Comparison of ENCODE assay signal across 8 mouse cellular contexts in the genomic region with DNA sequence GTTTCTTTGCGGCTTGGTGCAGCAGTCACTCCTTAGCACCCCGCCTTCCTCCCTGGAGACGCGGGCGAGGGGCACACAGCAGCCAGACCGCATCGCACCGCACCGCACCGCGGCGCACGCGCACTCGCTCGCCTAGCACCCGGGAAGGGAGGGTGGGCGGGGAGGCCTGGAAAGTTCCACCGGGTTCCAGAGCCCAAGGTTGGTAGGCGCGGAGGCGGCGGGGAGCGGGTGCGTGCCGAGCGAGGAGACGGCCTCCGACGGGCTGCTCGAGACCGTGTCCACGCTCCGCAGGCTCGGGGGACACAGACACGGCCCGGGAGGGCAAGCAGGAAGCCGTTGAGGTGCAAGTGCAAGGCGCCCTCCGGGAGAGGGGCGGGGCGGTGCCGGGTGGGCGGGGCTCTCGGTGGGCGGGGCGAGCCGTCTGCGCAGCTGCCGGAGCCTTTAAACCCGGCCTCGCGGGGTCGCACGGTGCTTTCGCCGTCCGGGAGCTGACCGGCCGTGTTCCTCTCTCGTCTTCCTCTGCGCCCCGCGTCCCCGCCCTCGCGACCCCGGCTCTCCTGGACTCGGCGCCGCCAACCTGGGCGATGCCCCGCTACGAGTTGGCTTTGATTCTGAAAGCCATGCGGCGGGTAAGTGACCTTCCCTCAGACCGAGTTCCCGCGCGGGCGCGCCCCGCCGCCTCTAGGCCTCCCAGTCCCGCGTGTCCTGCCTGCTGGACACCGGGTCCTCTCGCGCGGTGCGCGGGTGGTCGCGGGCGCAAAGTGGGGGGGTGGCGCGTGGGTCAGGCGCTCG. TPM values are rescaled to one million over a fixed set of nuclear protein-coding genes. Genes with fewer than 3 reads are reported as not detected.
DNase-seq lines count a peak whose midpoint lies in the region; ATAC-seq and TF ChIP-seq lines count a peak whose summit lies in the region.

A gene (plus strand): TSS at position 419 of the 792 bp plus-strand sequence.
A gene (plus strand): TSS at position 465 of the 792 bp plus-strand sequence.
A gene (plus strand): TSS at position 471 of the 792 bp plus-strand sequence.

- peak within 1 kb of the TSS; percentile 98 for H3K4me3 ChIP-seq in cerebellum, adult 2 months (replicated peaks; ENCODE audit: insufficient read depth, low read depth, low read length)
- peak within 1 kb of the TSS; percentile 90 for H3K4me3 ChIP-seq in forebrain, postnatal 0 days (ENCODE audit: low read depth, low read length)
- peak within 1 kb of the TSS; percentile 82 for H3K4me3 ChIP-seq in lung, embryonic 14.5 days (ENCODE audit: low read depth, low read length)

- no peaks in the 10 kb centered on the region for H3K27me3 ChIP-seq in cerebellum, adult 2 months (ENCODE audit: control insufficient read depth, insufficient read depth, low read length)
- no peaks in the 10 kb centered on the region for H3K27me3 ChIP-seq in forebrain, postnatal 0 days (ENCODE audit: insufficient read depth, low read length)
- H3K27me3 ChIP-seq in lung, embryonic 14.5 days (ENCODE audit: insufficient read depth, low read length) = no peaks in the 10 kb centered on the region

- no peaks in the 10 kb centered on the region for H3K9me3 ChIP-seq in forebrain, postnatal 0 days (ENCODE audit: low read length)
- H3K9me3 ChIP-seq in lung, embryonic 14.5 days (ENCODE audit: low read depth, low read length) = peaks cover 8% of the 10 kb centered on the region; the same call in 1 of the 2 replicates

- peak within 1 kb of the TSS; percentile 81 for H3K9ac ChIP-seq in forebrain, postnatal 0 days
- H3K9ac ChIP-seq in lung, embryonic 14.5 days = peak within 1 kb of the TSS; percentile 79

- DNase-seq in MEL-GATA-1-ER (ENCODE audit: extremely low read depth, low read depth) = peak; percentile 43
- peak; percentile 87 to 94 for DNase-seq in cerebellum, adult 2 months
- DNase-seq in forebrain, postnatal 0 days = peak; percentile 94
- DNase-seq in heart, postnatal 36 days = peak; percentile 88 to 95
- peak; percentile 70 to 85 for DNase-seq in layer of hippocampus, adult 8-10 months (ENCODE audit: low spot score in 2 of 2)
- peak; percentile 91 for DNase-seq in lung, embryonic 14.5 days
- peak; percentile 90 for DNase-seq in testis, postnatal 14 days (ENCODE audit: low spot score)

- intact Hi-C loops in heart, postnatal 36 days (cut with DNase I) = loop anchor here (1.0 to 10.0 kb wide), 5 partner anchors 39 to 407 kb away; a partner anchor contains a TSS

- TF ChIP-seq CTCF in cerebellum, adult 2 months (IDR thresholded peaks at IDR 0.05; ENCODE audit: borderline replicate concordance, insufficient read depth, low read depth, low read length) = no peak
- peak; percentile 31; the same call in 1 of the 2 replicates for TF ChIP-seq CTCF in forebrain, postnatal 0 days (IDR thresholded peaks at IDR 0.05; ENCODE audit: low read depth)
- TF ChIP-seq CTCF in lung, embryonic 14.5 days (IDR thresholded peaks at IDR 0.05; ENCODE audit: low read depth) = no peak

- peaks cover 6% of the 10 kb centered on the region for H3K4me1 ChIP-seq in cerebellum, adult 2 months (ENCODE audit: control insufficient read depth, insufficient read depth, low read length)
- H3K4me1 ChIP-seq in forebrain, postnatal 0 days (ENCODE audit: insufficient read depth) = peaks cover 19% of the 10 kb centered on the region
- H3K4me1 ChIP-seq in lung, embryonic 14.5 days (ENCODE audit: insufficient read depth) = peaks cover 5% of the 10 kb centered on the region; the same call in 1 of the 2 replicates

- TF ChIP-seq POLR2A in cerebellum, adult 2 months (IDR thresholded peaks at IDR 0.05; ENCODE audit: borderline replicate concordance, insufficient read depth, low read length) = peak; percentile 98

- WGBS in cerebellum, adult 2 months = under 1% methylated on average over 95 of the region's 99 CpGs
- WGBS in forebrain, postnatal 0 days = under 1% methylated on average over 88 of the region's 99 CpGs
- under 1% methylated on average over 71 of the region's 99 CpGs for WGBS in lung, embryonic 14.5 days

- ATAC-seq in forebrain, postnatal 0 days = peak; percentile 97
- ATAC-seq in lung, embryonic 14.5 days (ENCODE audit: insufficient read depth) = peak; percentile 93
- ATAC-seq in neutrophil, adult 5-6 weeks (ENCODE audit: extremely low read depth, insufficient number of reproducible peaks, low FRiP score, poor library complexity, severe bottlenecking) = peak; percentile 74

- H3K27ac ChIP-seq in cerebellum, adult 2 months (ENCODE audit: insufficient read depth, low read length) = peak within 1 kb of the TSS; percentile 93
- peak within 1 kb of the TSS; percentile 84 for H3K27ac ChIP-seq in forebrain, postnatal 0 days (ENCODE audit: low read depth, low read length)
- H3K27ac ChIP-seq in lung, embryonic 14.5 days (ENCODE audit: low read depth) = peak within 1 kb of the TSS; percentile 69

- no peaks in the 10 kb centered on the region for H3K36me3 ChIP-seq in forebrain, postnatal 0 days (ENCODE audit: insufficient read depth)
- peaks cover 13% of the 10 kb centered on the region; the same call in 1 of the 2 replicates for H3K36me3 ChIP-seq in lung, embryonic 14.5 days (ENCODE audit: insufficient read depth)

- peak within 1 kb of the TSS; percentile 83 for H3K4me2 ChIP-seq in forebrain, postnatal 0 days (ENCODE audit: low read depth)
- peak within 1 kb of the TSS; percentile 72 for H3K4me2 ChIP-seq in lung, embryonic 14.5 days

RNA-seq across cellular contexts. Expression of the first gene that starts in this region (rescaled TPM):
- 76.6 and 84.1 TPM in 2 replicates for polyA plus RNA-seq in cerebellum, adult 2 months (2012; rRNA removed)
- total RNA-seq in forebrain, postnatal 0 days (2014; rRNA removed) = 33.6 and 37.0 TPM in 2 replicates
- 143 and 157 TPM in 2 replicates for polyA plus RNA-seq in forebrain, postnatal 0 days (2015; fragmentation: Nextera tagmentation; extraction: Ambion mirVana)
- total RNA-seq in heart, postnatal 36 days (2021) = 10 to 100 TPM; 56.9 to 63.0 TPM
- total RNA-seq in layer of hippocampus, adult 8-10 months (2022) = 10 to 100 TPM; 57.8 to 62.6 (median 60.6) TPM
- polyA plus RNA-seq in lung, embryonic 14.5 days (2014; fragmentation: Nextera tagmentation; extraction: Ambion mirVana) = 74.1 and 76.4 TPM in 2 replicates
- total RNA-seq in neutrophil, adult 5-6 weeks (2017) = 4.9 and 10.6 TPM in 2 replicates

RNA-seq across cellular contexts. Expression of the second gene that starts in this region (rescaled TPM):
- 0.38 TPM in 2 replicates for polyA plus RNA-seq in cerebellum, adult 2 months (2012; rRNA removed)
- 0.23 TPM in 1 of 2 replicates, not detected in the other for total RNA-seq in forebrain, postnatal 0 days (2014; rRNA removed)
- 0.82 and 0.92 TPM in 2 replicates for polyA plus RNA-seq in forebrain, postnatal 0 days (2015; fragmentation: Nextera tagmentation; extraction: Ambion mirVana)
- not detected for total RNA-seq in heart, postnatal 36 days (2021)
- total RNA-seq in layer of hippocampus, adult 8-10 months (2022) = under 1 TPM in 1 of 4 experiments, not detected in 3; 0.39 TPM
- not detected in 2 replicates for polyA plus RNA-seq in lung, embryonic 14.5 days (2014; fragmentation: Nextera tagmentation; extraction: Ambion mirVana)
- total RNA-seq in neutrophil, adult 5-6 weeks (2017) = not detected in 2 replicates

RNA-seq across cellular contexts. Expression of the third gene that starts in this region (rescaled TPM):
- 7.3 and 8.3 TPM in 2 replicates for polyA plus RNA-seq in cerebellum, adult 2 months (2012; rRNA removed)
- 17.3 and 25.4 TPM in 2 replicates for total RNA-seq in forebrain, postnatal 0 days (2014; rRNA removed)
- 3.8 and 8.1 TPM in 2 replicates for polyA plus RNA-seq in forebrain, postnatal 0 days (2015; fragmentation: Nextera tagmentation; extraction: Ambion mirVana)
- 1 to 10 TPM; 5.6 to 5.8 TPM for total RNA-seq in heart, postnatal 36 days (2021)
- total RNA-seq in layer of hippocampus, adult 8-10 months (2022) = 10 to 100 TPM; 31.7 to 52.8 (median 41.2) TPM
- polyA plus RNA-seq in lung, embryonic 14.5 days (2014; fragmentation: Nextera tagmentation; extraction: Ambion mirVana) = 6.3 and 7.4 TPM in 2 replicates
- total RNA-seq in neutrophil, adult 5-6 weeks (2017) = 2.8 and 4.4 TPM in 2 replicates

Comparison
In these comparisons a context has a peak if more than half of its experiments do, and no peak if none do; other contexts are left out.
1. Peak in every context shown above with its lines: DNase-seq, ATAC-seq, H3K4me3 ChIP-seq and H3K27ac ChIP-seq.
2. DNase-seq: peak in every context shown above with its lines; median percentile 94 in forebrain, postnatal 0 days; 92 in heart, postnatal 36 days; 91 in lung, embryonic 14.5 days; 90 in cerebellum, adult 2 months; 90 in testis, postnatal 14 days; 78 in layer of hippocampus, adult 8-10 months; 43 in MEL-GATA-1-ER.